Mouse (Mus musculus) olfactory bulb, adult 2 months (tissue): ENCODE data around the gene Lrp5.

ENCODE experiments used
- CTCF ChIP-seq: fragments of 200-500 bp; IDR thresholded peaks from 2 replicates; pipeline ENCODE4 v1.5.1; 2012; ENCODE audit warnings: low read depth, mild to moderate bottlenecking, low read length, moderate library complexity; ENCODE audit not compliant: insufficient read depth
- POLR2A ChIP-seq: fragments of 200-500 bp; IDR thresholded peaks from 2 replicates; pipeline ENCODE4 v1.6.1; 2012; ENCODE audit warnings: mild to moderate bottlenecking, low read depth, low read length, moderate library complexity; ENCODE audit not compliant: insufficient read depth

- no peak for TF ChIP-seq POLR2A
- no peak for TF ChIP-seq CTCF
Measured at GRCm38 (mm10) chr19:3695976-3696375, 9.6 kb upstream of the Lrp5 start.
